Mouse (Mus musculus) hematopoietic stem cell, adult 5-6 weeks (primary cell): ENCODE results near the gene Il22ra2. TPM values are rescaled to one million over a fixed set of nuclear protein-coding genes. Genes with fewer than 3 reads are reported as not detected.
A peak's percentile ranks its signal among the peaks of the same experiment; 100 is the strongest.
"Not testable (repeated sequence)": the region's sequence is repeated elsewhere in the genome, so short reads cannot be mapped to it uniquely, and the experiment has no call there.

Experiments
- ATAC-seq, 2 experiments: fragments of 125-278 bp in 1 of 2; replicated peaks in 1 of 2; 2 replicates each; pipeline ENCODE4 v1.8.0; 2016 to 2017; ENCODE audit warnings: inconsistent platforms in 2 of 2, mild to moderate bottlenecking in 2 of 2, moderate number of reproducible peaks in 2 of 2, low read depth in 1 of 2, moderate TSS enrichment in 1 of 2; ENCODE audit not compliant: low FRiP score in 2 of 2, poor library complexity in 2 of 2, severe bottlenecking in 2 of 2, insufficient read depth in 1 of 2, low TSS enrichment in 1 of 2
- total RNA-seq: library from RNA; stranded (forward); fragments of 172-1452, 232-1000 nt; gene quantifications from 2 replicates; pipeline ENCODE4 v1.2.3, GENCODE M21; 2017

The Il22ra2 gene
- total RNA-seq, 1 experiment from 2014 or later: 3.0 TPM

DNA sequence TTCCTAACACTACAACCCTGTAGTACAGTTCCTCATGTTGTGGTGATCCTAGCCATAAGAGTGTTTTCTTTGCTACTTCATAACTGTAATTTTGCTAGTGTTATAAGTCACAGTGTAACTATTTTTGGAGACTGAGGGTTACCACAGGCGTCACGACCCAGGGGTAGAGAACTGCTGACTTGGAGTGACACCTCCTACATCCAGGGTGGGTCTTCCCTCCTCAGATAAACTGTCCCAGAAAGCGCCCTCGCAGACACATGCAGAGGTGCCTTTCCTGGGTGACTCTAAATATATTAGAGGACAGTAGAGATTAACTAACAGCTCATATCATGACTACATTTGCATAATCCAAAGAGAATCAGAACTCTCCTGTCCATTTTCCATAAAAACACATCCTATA, 24.9 kb upstream of the Il22ra2 start:
- no peak for ATAC-seq

DNA sequence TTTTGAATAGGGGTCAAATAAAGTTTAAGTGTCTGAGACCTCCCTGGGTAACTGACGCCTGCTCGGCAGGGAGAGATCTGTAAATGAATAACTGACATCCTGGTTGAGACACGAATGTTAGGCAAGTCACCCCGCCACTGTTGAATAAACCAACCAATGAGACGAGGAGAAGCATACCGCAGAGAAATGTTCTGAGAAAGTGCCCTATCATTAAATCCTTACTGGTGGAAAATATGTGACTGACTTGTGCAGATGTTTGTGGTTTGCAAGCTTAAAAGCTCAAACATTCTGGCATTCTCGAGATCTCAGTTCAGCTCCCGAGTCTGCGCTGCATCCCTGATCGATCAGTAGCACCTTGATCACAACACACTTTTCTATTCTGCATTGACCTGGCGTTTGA, 23.7 kb upstream of the Il22ra2 start:
- ATAC-seq: no peak; a peak in 1 of 4 replicates

DNA sequence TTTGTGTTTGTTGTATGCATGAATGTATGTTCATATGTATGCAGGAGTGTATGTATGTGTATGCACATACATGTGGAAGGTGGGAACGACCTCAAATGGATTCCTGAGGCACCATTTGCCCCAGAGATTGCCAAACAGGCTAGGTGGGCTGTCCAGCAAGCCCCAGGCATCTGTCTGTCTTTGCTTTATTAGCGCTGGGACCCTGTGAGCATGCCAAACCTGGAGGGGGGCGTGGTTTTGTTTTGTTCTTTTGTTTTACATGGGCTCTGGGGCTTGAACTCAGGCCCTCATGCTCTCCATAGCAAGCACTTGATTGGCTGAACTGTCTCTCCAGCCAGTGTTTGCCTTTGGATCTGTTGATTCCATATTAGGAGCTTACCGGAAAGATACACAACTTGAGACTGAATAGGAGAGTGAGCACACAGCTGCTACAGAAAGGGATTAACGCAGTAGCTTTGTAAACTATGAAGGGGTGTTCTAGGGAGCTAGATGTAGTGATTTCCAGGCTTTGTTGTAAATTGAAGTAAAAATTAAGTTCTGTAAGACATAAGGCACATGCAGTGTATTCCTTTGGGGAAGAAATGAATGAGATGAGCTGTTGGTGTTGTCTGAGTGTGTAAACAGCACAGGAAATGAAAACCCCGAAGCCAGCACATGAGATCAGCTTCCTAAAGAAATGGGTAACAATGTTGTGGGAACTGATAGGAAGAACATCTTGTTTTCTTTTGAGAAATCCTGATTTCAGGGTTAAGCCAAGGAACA, 22.3 kb upstream of the Il22ra2 start:
- no peak for ATAC-seq

DNA sequence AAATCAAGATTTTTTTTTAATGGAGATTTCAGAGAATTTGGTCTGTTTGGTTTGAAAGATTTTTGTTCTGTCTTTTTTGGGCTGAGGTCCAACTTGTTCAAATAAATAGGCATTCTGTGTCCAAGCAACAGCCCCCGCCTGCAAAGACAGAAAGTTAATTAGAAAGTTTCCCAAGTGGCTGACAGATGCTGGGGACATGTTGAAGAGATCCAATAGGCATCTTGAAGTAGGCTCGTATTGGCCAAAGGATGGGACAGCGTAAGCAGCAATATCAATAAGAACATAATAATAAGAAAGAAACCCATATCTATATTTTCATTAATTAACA, 21.7 kb upstream of the Il22ra2 start:
- ATAC-seq: no peak

DNA sequence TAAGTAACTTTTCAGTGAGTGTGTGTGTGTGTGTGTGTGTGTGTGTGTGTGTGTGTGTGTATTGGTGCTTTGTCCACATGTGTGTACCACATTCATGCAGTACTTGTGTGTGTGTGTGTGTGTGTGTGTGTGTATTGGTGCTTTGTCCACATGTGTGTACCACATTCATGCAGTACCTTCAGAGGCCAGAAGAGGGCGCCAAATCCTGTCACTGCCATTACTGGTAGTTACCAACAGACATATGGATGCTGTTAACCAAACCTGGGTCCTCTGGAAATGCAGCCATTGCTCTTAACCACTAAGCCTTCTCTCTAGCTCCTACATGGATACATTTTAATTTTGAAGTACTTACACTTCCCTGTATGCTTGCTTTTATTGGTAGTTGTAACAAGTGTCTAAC, 20.3 kb upstream of the Il22ra2 start:
- not testable (repeated sequence) for ATAC-seq

DNA sequence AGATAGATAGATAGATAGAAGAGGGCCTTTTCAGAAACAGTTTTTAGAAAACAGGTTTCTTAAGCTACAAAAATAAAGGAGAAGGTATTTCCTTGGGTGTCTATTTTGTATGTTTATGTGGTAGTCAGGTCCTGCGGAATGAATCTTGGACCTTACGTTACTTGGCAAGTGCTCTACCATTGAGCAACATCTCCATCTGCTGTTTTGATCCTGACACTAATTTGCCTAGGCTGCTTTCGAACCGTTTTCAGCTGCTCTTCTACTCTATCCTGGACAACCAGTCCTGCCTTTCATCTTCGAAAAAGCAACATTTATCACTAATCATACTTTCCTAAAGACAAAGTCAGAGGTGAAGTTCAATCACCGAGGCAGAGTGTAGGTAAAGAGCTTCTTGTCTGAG, 18.6 kb upstream of the Il22ra2 start:
- ATAC-seq: no peak

DNA sequence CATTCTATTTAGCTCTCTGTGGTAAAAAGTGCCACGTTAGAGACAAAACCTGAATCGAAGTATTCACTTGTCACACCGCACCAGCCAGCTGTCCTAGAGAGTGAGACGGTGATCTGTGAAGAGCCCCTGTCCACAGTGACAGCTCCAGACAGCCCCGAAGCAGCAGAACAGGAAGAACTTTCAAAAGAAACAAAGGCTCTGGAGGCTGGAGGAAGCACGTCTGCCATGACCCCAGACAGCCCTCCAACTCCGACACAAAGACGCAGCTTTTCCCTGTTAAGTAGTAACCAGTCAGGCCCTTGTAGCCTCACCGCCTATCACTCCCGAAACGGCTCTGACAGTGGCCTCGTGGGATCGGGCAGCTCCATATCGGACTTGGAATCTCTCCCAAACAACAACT, 12.7 kb upstream of the Il22ra2 start:
- ATAC-seq: no peak

DNA sequence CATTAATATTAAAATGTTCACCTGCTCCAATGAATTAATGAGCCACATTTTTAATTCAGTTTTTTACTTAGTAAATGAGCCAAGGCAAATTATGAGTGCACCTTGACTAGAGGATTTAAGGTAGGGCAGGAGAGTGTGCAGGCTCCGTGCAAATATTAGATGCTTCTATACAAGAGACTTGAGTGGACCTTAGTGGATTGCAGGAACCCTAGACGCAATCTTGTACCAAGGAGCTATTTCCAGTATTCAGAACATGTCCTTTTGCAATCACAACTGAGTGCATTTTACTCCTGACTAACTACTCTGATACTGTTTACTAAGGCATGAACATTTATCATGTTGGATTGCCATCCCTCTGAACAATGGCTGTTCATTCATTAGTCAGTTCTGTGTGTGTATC, 10.2 kb upstream of the Il22ra2 start:
- ATAC-seq: no peak

DNA sequence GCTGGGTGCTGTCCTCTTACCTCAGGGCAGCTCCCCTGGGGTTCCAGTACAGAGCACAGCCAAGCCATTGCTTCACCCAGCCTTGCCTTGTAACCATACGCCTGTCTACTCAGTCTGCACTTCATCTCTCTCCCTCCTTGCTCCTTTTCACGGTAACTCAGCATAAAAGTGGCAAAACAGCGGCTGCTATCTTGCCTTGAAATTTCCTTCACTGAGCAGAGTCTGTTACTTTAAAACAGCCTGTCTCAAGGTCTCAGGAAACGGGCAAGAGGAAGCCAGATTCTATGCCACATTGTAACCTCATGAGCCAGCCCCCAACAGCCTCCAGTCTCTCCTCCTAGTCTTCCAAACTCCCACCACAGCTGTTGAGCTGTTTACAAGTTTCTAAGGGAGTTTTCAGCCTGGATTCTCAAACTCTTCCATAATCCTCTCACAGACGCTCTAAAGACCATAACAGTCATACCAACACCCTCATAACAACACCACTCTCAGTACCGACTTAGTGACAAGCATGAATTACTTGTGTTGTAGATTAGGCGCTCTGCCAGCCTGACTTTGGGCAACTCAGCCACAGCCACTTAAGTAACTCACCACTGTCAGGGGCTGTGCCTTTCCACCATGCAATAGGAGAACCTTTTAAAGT, 8.6 kb upstream of the Il22ra2 start:
- ATAC-seq: peak; percentile 89 to 93

DNA sequence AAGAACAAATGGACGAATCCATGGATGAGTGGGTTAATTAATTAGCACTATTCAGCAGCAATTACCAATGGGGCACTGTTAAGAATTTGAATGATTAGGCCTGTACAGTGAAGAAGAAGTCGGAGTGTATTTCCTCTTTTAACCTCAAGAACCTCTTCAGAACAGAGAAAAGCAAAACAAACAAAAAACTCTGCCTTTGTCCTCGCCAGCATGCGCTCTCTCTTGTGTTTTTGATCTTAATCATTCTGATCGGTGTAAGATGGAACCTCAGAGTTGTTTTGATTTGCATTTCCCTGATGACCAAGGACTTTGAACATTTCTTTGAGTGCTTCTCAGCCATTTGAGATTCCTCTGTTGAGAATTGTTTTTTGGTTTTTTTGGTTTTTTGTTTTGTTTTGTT, 2.1 kb upstream of the Il22ra2 start:
- ATAC-seq: no peak

DNA sequence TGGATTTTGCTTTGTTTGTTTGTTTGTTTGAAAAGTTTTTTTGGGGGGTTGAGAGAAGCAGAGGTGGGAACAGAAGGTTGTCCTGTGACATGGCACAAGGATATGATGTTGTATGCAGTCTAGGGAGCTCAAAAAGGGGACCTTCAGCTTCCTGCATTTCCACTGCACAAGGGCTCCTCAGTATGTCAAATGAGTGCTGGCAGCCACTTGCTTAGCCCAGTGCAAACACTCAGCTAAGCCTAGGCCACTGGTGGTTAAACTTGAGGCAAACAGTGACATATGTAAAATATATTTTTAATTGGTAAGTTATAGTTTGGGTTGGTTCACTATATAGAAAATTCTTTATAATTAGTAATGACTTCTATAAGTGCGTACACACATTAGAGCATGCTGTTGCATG, 2.8 kb downstream of the Il22ra2 start:
- ATAC-seq: no peak

DNA sequence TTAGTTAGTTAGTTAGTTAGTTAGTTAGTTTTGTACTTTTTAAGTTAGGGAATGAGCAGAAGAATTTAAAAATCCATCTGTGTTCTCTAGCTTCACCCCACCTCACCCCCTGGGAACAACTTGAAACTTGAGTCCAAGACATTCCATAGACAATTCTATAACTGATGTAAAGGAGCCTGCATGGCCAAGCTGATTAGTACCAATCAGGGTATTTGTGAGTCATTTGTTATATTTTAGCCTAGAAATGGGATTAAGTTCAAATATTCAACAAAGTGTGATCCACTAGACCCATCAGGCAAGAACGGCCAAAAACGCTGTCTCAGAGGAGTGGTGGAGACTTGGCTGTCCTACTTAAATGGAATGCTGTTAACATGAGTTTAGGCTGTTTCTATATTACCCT, 5.5 kb downstream of the Il22ra2 start:
- ATAC-seq: no peak

DNA sequence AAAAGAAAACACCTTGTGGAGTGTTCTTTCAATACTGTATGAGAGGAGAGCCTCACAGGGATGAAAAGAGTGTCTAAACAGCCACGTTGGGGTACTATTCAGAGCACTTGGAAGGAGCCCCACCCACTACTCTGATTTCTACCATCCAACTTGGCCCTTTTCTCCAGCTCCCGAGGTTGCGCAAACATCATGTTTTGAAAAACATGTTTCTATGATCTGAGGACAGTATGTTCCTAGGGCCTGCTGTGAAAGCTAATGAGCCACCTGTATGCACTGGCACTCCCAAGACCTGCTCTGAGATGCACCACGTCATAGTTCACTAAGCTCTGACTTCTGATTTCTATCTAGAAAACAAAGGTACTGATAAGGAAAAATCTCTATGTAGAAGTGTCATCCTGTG, 6.0 kb downstream of the Il22ra2 start:
- no peak for ATAC-seq

DNA sequence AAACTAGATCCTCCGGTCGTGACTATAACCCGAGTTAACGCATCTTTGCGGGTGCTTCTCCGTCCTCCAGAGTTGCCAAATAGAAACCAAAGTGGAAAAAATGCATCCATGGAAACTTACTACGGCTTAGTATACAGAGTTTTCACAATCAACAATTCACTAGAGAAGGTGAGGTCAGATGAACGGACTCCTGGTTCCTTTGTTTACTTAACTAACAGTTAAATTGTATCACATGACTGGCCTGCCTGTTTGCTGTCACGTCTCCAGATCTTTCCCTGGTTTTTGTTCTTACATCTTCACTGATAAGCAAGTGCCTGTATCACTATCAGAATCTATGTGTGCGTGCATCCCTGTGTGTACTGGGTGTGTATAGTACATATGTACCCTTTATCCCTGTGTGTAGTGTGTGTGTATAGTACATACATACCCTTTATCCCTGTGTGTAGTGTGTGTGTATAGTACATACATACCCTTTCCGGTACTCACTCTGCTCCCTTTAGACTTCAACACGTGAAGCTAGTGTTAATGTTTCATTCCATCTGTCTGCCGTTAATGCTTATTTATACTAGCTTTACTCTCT, 9.9 kb downstream of the Il22ra2 start:
- no peak for ATAC-seq

DNA sequence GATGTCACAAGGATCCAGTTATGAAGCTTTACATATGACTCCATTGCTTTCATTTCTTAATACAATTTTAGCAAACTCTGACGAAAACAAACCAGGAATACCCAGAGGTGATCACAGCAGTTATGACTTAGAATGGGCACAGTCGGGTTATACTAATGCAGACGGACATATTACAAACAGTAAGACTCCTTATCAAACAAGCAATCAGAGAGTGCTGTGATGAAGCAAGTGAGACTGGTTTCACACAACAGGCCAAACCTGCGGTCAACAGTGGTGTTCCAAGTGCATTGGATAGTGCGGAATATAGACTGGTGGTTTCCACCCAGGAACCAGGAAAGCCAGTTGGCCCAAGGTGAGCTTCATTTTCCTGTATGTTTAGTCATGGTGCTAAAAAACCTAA, 17.1 kb downstream of the Il22ra2 start:
- no peak for ATAC-seq

DNA sequence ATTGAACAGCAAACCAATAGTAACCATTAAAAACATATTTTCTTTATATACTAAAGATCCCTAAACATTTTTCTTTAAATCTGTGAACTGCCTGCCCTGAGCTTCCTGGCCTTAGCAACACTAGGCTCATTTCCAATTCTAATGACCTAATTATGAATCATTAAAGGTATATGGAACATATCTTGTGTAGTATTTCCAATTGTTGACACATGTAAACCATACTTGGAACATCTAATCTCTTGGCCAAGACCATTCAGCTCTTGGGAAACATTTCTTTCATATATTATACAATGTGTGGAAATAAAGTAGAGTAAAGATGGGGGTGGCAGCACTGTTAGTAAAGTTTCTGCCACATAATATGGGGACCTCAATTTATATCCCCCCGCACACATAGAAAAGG, 17.8 kb downstream of the Il22ra2 start:
- no peak for ATAC-seq

DNA sequence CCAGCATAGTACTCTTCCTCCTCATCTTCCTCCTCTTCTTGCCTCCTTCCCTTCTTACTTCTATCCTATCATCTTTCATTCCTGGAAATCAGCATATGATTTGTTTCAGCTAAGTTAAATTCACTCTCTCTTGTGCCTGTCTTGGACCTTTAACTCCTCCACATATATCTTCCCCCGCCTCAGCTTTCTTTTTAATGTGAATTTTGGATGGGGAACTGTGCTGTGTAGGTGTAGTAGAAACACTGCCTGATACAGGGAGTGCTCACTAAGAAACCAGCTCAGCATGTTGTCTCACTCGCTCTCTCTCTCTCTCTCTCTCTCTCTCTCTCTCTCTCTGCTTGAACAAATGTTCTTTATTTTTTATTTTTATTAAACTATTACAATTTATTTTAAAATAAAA, 23.3 kb downstream of the Il22ra2 start:
- no peak for ATAC-seq

DNA sequence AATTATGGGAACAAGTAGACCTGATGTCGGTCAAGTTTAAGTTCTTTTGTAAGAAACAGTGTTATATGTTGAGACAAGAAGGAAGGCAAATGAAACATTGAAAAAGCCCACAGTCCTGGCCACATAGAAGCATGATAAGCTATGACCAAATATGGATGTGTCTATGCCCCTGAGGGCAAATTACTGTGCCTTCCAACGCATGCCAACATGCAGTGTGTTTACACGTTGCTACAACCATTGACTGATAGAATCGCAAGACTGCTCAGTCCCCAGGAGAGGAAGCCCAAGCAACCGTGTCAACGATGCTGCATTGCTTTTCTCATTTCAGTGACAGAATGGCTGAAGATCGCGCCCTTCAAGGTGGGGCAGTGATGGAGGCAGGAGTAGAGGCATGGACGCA, 35.6 kb downstream of the Il22ra2 start:
- no peak for ATAC-seq

DNA sequence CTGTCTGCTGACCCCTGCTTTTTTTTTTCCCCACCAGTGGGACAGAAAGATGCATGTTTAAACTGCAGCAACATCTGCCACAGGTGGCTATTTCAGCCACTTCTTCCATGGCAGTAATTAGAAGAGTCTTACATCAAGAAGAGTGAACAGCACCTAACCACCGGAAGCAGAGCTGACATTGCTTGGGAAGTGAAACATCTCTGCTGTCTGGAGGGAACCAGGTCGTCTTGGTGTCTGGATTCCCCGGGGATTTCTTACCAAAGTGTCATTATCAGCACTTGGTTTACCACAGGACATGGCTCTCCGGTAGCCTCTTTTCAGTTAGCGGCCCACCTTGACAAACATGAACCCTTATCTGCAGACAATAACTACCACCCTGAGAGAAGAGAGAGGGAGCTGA, 38.2 kb downstream of the Il22ra2 start:
- no peak for ATAC-seq
